Mouse (Mus musculus) fat pad, adult 2 months (tissue): Measurements from ENCODE around the gene Akap1.

Experiments
- DNase-seq: peaks from one replicate; pipeline ENCODE4 v3.0.0-alpha.2; 2011; ENCODE audit warnings: low read depth, low spot score; ENCODE audit errors: extremely low read depth

The Akap1 gene

GRCm38 (mm10) chr11:88884376-88885065 lies 20.1 kb upstream of the Akap1 start:
- no peak for DNase-seq

GRCm38 (mm10) chr11:88878011-88878410 lies 13.6 kb upstream of the Akap1 start:
- no peak for DNase-seq

GRCm38 (mm10) chr11:88873667-88874030 lies 9.3 kb upstream of the Akap1 start:
- DNase-seq: no peak

GRCm38 (mm10) chr11:88873027-88873666 lies 8.8 kb upstream of the Akap1 start:
- DNase-seq: no peak

- no peak for DNase-seq
Observed at GRCm38 (mm10) chr11:88869443-88869842, 5.1 kb upstream of the Akap1 start.

- DNase-seq: no peak
Observed at GRCm38 (mm10) chr11:88863904-88864457, 405 bp downstream of the Akap1 start.

DNA sequence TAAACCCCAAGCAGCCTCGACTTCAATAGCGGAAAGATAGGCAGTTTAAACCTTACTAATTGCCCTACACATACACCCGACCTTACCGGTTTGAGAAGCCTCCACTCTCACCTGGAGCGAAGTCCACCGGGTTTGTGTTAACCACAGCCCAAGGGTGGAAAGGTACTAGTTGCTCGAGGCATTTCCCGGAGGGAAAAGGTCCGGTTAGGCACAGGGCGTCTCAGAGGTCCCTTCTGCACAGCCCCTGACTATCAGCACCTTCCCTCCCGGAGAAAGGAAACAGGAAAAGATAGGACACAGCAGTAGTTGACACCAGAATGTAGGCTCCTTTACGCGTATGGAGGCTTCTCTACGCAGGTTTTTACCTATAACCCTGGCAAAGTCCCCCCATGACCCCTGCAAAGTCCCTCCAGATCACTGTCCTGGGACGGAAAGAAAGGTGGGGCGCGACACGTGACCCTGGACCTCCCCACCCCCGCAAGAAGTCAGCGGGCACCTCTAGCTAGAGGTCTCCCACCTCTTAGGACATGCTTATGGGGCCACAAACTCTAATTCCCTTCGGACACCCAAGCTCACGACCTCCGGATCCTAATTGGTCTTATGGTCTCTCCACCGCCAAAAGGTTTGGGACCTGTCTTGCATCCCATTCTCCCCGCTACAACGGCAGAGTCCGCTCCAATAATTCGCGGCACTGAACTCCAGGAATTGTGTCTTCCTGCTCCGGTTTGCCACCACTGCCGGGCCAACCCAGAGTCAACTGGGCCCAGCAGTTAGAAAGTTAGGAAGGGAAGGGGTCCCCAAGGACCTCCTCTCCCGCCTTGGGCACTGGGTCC lies 1.1 kb downstream of the Akap1 start:
- no peak for DNase-seq

- DNase-seq: no peak
Observed at GRCm38 (mm10) chr11:88862355-88862754, 2.0 kb downstream of the Akap1 start.

GRCm38 (mm10) chr11:88861060-88861459 lies 3.3 kb downstream of the Akap1 start:
- no peak for DNase-seq

DNA sequence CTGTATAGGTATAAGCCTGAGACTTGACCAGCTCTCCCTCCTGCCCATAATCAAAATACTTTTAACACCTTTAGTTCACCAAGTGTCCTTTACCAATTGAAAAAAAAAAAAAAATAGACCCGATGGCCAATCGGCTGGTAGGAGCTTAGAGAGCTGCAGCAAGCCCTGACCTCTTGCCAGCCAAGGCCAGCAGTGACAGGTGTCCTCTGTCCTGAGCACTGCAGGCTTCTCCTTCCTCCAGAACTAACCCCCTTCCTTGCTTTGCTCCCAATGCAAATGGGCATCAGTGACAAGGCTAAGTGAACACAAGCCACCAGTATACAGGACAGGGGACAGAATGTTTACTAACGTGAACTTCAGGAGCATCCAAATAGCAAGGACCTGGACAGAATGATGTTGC lies 3.7 kb downstream of the Akap1 start:
- no peak for DNase-seq

- no peak for DNase-seq
Observed at GRCm38 (mm10) chr11:88857311-88858005, 6.9 kb downstream of the Akap1 start.

DNA sequence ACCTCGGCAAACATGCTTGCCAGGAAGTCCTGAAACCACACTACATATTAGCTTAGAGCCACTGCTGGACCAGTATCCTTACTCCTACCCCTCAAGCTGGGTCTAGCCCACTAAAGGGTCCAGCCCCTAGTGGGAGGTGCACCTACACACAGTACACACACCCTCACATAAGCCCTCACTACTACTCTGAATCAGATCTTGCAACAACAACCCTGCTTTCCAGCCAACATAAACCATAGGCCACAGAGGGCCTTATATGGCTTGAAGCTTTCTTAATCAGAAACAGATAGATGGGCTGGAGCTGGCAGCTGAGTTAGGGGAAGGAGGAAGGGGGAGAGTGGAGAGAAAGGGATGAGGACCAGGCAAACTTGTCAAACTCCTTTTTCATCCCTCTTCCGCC lies 8.0 kb downstream of the Akap1 start:
- DNase-seq: peak; percentile 67

DNA sequence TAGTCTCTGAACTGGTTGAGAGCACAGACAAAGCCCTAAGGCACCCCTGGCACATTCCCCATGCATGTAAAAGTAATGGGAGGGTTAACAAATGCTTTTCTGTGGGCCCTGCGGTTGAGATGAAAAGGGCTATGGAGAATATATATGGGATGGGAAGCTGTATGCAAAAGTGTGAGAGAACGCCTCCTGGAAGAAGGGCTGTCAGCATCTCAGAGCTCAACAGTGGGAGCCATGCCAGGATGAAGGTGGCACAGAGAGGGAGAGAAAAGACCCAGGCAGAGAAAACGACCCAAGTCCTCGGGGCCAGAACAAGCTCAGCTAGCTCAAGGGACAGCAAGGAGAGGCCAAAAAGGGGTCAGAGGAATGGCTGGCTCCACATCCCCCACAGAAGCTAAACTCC lies 8.6 kb downstream of the Akap1 start:
- DNase-seq: no peak

DNA sequence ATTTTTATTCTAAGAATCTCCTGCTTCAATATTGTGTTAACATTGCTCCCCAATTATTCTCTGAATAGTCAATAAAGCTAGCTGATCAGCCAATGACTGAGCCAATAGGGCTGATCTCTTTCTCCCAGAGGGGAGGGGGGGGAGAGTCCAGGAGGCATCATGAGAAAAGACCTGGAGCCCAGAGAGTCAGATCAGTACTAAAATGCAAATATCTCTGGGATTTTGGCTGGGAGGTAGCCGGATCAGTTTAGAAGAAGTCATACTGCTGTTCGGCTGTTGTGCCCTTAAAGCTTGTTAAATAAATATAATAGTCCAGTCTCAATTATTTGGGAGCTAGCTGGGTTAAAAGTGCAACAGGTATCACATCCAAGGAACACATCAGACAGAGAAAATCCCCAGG lies 10.8 kb downstream of the Akap1 start:
- no peak for DNase-seq

GRCm38 (mm10) chr11:88852806-88853205 lies 11.6 kb downstream of the Akap1 start:
- no peak for DNase-seq

DNA sequence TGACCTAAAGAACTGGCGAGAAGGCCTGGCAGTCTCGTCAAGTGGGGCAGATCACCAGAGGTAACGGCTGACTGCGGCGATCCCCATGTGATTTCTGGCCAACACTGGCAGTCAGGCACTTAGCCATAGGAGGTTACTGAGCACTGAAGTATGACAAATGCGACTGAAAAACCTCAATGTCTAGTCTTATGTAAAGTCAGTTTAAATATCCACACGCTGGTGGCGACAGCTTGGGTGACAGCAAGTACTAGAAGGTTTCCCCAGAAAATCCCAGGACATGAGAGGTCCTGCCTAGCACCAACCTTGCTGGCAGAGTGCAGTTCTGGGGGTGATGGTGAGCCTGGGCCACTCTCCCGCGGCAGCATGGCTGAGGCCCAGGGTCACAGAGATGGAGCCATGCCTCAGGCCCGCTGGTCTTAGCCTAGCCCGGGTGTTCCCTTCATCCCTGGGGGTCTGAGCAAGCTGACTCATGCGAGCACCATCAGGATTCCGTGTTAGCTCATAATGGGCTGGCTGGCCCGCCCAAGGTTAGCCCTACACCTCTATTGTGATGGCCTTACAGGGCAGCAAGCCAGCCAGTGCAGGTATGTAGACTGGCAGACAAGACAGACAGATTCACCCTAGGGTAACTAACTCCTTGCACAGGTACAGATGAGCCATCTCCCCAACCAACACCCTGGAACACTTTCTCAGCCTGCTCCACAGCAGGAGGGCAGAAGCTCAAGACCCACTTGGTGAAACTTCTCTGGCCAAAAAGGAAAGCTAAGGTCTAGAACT lies 13.1 kb downstream of the Akap1 start:
- no peak for DNase-seq

DNA sequence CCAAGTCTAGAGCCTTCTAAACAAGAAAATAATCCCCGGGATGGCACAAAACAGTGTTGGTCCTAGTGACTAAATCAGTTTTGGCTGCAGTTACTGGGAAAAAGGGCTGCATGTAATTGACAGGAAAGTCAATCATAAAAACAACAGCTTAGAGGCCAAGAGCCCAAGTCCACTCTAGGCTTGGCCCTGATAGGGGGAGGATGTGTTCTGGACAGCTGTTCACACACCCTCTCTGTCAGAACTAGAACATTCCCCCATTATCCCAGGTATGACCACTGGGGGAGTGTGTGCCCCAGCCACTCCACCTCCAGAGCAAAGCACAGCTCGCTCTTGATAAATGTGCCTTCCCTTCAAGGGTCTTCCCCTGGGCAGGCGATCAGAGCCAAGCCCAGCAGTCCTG lies 14.7 kb downstream of the Akap1 start:
- DNase-seq: no peak

DNA sequence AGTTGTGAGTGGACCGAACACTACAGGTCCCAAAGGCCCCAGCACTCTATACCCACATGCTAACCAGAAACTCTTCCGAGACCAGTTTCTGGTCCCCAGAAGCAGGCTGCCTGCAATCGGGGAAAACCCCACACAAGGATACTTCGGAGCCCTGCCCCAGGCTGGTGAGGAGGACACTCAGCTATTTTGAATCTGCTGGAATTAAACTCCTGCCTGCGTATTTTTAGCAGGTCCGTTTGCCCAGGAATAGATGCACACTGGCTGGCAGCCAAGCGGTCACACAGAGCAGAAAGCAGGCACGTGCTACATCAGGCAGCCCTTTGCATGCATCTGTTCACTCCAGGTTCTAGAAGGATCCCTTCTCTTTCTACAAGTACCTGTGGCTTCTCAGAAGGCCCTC lies 15.1 kb downstream of the Akap1 start:
- no peak for DNase-seq

- no peak for DNase-seq
Observed at GRCm38 (mm10) chr11:88848590-88848989, 15.8 kb downstream of the Akap1 start.

GRCm38 (mm10) chr11:88847281-88848006 lies 16.9 kb downstream of the Akap1 start:
- DNase-seq: no peak
